Mouse (Mus musculus) cerebellum, adult 9-10 months (tissue): Measurements from ENCODE around the gene Wdr48.
A peak's percentile ranks its signal among the peaks of the same experiment; 100 is the strongest.

Source experiments
- DNase-seq: peaks from one replicate; pipeline ENCODE4 v3.0.0; 2022

The Wdr48 gene

DNA sequence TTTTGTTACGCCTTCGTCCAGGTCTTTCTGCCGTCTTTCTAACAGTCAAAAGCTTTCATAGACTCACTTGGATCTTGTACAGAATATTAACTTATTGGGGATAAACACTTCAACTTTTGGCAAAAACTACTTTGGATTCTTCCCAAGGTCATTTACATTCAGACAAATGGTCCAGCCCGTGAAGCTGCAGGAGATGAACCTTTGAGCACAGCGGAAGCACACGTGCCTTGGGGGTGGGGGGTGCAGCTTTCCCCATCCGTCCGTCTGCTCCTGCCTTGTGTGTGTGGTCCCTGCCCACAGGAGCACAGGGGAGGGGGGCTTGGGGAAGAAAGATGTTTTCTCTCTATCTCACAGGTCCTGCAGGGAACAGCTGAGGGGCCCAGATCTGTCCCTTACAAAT is 31.1 kb downstream of the Wdr48 start:
- no peak for DNase-seq

DNA sequence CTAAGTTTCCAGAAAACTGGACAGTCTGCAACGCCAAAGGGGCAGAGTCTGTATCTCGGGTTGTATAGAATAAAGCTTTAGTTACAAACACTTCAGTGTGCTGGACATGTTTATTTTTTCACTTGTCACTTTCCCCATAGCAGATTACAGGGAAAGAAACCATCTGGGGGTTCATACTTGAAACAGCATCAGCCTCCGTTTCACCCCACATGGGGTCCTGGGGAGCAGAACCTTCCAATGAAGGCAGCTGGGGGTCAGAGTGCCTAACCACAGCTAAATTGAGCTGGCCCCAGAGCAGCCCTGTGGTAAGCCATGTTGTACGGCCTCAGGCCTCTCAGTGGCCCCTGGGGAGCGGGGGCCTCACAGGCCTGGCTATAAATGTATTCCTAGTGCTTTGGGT is 31.8 kb downstream of the Wdr48 start:
- DNase-seq = no peak

DNA sequence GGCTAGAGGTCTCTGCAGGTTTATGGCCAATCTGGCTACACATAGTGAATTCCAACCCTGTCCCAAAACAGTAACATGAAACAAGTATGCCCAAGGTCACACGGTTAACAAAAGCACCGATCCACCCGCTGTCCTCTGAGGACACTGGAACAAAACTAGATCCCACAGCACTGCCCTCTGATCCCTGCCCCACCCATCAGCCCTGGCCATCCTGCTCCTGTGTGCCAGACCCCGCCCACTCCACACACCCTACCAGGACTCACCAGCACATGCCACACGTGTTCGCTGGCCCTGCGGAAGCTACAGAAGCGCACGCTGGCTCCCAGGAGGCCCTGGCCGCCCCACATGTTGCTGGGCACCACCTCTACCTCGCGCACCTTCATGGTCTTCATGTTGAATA is 37.7 kb downstream of the Wdr48 start:
- no peak for DNase-seq

DNA sequence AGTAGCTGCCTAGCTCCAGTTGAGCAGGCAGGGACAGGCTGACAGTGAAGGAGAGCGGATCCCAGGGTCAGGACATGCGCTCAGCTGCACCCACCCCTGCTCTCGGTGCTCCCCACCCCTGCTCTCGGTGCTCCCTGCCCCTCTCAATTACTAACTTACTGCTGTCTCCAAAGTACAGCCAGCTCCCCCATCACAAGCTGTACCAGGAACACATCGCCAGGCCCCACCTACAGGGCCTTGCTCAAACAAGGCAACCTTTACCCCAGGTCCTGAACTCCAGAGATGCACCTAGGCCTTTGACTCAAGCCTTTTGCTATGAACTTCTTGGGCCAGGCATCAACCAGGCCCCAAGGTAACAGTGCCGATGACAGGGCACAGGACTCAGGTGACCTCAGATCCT is 39.0 kb downstream of the Wdr48 start:
- DNase-seq = no peak

DNA sequence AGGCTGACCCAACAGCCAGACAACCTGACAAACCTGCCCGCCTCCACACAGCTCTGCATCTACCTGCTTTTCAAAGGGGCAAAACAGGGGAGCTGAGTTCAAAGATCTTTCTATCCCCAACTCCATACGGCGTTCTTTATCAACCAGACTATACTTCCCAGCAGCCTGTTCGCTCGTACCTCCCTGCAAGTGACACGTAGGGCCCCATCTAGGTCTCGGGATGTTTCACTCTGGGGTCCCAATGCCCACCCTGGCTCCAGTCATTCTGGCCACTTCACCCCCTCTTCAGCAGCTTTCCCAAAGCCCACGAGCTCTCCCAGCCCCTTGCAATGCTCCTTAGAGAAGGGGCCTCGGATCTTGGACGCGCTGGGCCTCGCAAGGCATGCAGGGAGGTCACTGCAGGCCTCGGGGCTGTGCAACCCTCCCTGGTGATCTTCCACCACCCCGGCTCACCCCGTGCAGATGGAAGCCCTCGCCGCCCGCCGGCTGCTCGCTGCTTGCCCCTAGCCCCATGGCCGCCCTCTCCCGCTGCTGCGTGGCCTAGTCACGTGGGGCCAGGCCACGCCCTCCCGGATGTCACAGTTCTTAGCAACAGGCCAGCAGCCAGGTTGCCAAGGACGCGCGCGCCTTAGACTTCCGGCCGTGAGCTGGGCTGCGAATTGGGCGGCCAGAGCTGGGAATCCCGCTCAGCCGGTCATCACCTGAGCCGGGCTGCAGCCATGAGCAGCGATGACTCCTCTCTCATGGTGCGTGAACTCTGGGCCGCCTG is 42.5 kb downstream of the Wdr48 start, which contains the start of the genes Gorasp1 and Ttc21a:
Gene Gorasp1 (minus strand): TSS at position 561 of the 769 bp plus-strand sequence.
Gene Ttc21a (plus strand): TSS at position 602 of the 769 bp plus-strand sequence.
- DNase-seq = peak; percentile 92

DNA sequence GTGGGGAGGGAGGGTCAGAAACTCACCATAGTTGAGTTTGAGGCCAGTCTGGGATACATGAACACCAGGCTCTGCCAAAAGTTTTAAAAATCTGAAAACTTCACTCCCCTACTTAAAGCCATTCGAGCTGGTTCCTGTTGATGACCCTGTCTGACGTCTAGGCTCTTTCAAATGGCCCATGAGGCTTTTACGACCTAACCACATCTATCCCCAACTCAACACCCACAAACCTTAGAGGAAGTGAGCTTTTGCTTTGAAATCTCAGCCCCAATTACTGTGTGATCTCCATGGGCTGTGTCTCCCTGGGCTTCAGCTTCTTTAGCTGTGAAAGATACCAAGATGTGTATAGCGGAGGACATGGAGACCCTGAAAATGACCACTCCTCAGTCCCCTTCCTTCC is 43.8 kb downstream of the Wdr48 start:
- DNase-seq = no peak

DNA sequence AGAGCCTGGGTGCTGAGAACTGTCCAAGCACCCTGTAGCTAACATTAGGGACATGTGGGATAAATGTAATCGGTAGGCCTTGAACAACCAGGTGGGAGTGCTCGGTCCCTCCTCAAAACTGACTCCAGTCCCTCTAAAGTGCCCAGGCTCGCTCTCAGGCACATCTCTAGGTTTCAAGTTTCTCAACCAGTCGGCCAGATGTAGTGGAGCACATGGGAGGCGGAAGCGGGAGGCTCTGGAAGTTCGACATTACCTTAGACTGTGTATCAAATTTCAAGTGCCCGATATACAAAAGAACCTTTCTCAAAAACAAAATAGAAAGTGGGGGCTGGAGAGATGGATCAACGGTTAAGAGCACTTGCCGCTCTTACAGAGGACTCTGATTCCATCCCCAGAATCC is 45.0 kb downstream of the Wdr48 start:
- DNase-seq = no peak

DNA sequence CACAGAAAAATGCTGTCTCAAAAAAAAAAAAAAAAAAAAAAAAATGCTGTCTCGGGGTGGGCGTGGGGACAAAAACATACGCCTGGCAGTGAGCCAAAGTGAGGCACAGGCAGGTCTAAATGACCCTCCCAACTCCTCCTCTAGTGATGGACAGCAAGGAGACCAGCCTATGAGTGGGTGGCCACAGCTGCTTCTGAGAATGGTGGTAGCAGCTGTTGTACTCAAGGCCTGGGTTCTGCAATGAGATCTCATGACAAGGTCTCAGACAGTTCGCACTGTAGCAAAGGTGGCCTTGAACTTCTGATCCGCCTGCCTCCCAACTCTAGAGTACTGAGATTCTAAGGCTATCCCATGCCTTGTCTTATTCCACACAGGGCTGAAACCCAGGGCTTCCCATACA is 46.7 kb downstream of the Wdr48 start:
- no peak for DNase-seq

DNA sequence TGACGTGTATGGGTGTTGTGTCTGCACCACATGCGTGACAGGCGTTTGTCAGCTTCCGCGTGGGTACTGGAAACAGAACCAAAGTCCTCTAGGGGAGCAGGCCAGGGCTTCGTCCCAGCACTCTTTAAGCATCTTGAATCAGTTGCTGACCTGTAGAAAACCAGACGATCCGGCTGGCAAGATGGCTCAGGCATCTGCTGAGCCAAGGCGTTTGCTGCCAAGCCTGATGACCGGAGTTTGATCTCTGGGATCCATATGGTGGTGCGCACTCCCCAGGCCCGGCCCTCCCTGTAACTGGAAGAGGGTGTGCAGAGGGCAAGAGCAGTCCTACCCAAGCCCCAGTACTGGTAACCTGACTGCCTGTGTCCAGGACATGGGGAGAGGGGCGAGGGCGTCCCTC is 47.2 kb downstream of the Wdr48 start:
- DNase-seq = no peak

DNA sequence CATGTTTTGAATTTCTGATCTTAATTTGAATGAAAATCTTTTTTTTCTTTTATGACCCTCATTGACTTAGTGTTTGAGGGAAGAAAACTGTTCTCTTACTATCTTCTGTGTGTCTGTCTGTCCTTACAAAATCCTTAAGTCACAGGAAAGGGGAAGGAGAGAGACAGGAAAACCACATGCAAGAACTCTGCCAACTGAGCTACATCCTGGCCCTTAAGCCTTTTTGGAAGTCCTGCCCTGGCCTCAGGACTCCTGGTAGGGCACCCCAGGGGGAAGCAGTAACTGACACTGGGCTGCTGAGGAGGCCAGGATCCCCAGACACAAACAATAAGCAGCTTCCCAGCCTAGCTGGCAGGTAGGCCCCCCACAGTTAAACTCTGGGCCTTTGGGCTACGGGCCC is 48.6 kb downstream of the Wdr48 start:
- DNase-seq = no peak

DNA sequence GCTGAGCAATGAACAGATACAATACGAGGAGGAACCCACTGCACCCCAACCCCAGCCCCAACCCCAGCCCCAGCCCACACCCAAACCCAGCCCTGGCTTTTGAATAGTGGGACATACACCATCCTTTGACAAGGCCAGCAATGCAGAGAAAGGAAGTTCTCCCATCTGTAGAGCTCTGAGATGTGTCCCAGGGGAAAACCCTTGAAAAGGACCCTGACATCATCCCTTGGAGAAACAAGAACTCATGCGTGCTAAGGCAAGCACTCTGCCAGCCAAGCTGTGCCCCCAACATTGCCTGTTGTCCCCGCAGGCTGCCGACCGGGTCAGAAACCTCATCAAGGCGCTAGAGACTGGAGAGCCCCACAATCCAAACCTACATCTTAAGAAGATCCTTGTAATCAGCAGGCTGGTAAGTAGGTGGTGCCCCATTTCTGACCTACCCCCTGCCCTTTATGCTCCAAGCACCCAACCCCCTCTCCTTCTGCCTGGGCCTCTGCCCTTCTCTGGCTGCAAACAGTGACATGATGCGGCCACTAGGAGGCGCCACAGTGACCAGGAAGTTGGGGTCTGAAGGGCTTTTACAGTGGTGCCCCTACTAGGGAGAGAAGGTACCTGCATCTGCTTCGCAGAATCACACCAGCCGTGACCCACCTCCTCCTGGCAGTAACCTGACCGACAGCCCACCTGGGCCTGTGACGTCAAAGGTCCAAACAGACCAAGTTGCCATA is 50.7 kb downstream of the Wdr48 start:
- no peak for DNase-seq

DNA sequence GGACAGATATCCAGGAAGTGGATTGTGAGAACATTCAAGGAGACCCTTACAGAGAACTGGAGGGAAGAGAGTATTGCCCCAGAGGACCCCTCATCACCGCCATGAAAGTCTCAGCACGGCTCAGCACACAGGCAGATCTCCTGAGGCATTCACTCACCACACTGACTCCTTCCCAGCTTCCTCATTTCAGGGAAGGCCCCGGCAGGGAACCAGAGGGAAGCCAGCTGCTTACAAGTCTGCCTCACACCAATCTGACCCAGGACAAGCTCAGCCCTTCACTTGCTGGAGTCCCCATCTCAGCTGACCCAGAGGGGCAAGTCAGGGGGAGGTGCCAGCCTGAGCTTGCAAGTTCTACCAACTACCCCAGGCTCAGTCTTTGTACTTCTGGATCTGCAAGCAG is 54.1 kb downstream of the Wdr48 start:
- no peak for DNase-seq

DNA sequence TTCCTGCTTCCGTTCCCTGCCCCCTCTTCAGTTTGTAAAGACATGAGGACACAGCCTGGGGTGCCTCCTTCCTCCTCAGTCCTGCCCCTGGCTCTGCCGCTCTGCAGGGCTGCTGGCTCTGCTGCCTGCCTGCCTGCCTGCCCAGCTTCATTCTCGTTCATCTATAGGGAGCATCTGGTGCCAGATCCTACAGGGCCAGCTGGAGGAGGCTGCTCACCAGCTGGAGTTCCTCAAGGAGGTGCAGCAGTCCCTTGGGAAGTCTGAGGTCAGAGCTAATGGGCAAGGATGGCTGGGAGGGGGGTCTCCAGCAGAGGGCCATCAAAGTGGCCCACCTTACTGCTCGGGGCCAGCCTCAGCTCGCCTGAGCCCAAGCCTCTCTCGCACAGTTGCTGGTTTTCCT is 55.8 kb downstream of the Wdr48 start:
- DNase-seq = no peak

DNA sequence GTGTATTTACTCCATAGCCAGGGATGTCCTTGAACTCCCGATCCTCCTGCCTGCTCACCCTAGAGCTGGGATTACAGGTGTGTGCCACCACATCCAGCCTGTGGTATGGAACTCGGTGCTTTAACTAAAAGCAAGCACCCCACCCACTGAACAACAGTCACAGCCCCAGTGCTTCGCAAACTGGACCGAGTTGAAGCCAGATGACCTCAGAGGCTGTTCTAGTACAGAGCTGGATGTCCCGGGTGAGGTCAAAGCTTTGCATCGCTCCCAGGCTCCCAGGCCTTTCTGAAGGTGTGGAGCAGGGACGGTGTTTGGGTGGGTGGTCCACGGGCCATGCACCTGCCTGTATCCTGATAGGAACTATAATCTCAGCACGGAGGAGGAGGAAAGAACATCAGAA is 56.7 kb downstream of the Wdr48 start:
- no peak for DNase-seq

DNA sequence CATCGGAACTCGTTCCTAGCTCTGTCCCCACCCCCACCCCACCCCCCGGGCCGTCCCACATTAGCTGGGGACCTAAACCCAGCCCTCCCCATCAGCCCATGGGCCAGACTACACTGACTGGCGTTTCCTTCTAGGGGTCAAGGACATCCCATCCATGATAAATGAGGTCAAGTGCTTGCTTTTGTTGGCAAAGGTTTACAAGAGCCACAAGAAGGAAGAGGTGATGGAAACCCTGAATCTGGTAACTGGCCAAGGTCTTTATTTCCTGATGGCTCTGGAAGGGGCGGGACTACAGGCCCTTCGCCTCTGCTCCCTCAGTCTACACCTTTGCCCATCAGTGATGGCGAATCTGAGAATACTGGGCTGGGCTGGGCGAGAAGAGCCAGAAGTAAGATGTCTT is 64.2 kb downstream of the Wdr48 start:
- DNase-seq = no peak

DNA sequence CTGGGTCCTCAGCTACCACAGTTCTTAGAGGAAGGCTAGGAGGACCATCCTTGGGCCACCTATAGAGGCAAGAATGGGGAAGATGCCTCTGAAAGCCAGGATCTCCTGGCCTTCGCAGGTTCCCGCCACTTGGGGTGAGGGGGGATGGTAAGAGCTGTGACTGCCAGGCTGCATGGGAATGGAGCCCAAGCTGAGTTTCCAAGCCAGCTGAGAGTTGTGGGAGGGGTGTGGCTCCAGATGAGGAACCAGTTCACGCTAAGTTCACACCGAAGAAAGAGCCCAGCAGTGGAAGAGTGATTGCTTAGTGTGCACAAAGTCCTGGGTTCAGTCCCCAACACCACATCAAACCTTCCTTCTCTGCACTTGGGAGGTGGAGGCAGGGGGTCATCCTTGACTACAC is 67.5 kb downstream of the Wdr48 start:
- no peak for DNase-seq

DNA sequence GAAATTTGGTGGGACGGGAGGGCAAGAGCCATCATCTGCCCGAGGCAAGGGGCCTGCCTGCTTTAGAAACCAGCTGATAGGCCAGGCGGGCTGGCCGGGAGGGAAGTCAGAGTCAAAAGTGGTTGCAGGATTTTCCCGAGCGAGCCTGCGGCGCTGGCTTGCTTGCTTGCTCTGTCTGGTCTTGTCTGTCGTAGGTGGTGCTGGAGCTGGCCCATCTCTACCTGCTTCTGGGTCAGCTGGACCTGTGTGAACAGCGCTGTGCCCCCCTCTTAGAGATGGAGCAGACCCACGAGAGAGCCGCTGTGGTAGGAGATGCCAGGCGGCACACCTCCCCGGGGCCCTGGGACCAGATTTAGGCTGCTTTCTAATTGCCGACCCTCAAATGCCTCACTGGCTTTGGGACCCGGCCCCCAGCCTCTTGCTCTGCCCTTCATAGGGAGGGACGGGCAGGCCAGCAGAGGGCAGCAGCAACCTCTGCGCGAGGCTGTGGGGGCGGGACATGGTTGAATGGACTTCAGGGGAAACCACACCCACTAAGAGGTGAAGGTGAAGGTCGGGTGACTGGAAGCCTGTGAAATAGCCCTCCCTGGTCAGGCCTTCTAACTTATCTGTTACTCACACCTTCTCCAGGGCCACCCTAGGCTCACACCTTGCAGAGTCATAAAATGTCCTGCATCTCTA is 68.4 kb downstream of the Wdr48 start:
- DNase-seq = no peak

DNA sequence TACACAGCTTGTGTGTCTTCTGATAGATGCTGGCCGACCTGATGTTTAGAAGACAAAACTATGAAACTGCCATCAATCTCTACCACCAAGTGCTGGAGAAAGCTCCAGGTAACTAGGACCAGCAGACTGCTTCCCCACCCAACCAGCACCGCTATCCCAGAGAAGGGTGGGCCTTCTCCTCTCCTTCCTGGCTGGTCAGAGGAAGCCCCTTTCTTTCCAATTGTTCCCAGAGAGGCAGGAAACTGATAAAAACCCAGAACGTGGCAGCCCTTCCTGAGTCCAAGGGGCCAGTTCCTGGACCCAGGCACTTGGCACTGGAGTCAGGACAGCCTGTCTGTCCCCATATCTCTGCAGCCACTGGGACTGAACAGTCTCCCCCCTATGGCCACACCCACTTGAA is 69.5 kb downstream of the Wdr48 start:
- DNase-seq = no peak

DNA sequence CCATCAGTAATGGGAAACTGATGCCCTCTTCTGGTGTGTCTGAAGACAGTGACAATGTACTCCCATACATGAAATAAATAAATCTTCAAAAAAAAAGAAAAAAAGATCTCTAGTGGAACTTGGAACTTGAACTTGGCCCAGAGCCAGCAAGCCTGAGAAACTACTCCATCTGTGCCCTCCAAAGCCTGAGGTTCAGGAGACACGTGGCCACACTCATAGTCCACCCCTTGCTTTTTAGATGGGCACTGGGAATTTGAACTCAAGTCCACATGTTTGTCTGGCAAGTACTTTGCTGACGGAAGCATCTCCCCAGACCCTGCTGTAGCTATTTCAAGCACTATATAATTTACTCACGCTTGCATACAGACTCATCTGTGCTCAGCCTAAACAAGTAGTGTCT is 70.5 kb downstream of the Wdr48 start:
- no peak for DNase-seq

DNA sequence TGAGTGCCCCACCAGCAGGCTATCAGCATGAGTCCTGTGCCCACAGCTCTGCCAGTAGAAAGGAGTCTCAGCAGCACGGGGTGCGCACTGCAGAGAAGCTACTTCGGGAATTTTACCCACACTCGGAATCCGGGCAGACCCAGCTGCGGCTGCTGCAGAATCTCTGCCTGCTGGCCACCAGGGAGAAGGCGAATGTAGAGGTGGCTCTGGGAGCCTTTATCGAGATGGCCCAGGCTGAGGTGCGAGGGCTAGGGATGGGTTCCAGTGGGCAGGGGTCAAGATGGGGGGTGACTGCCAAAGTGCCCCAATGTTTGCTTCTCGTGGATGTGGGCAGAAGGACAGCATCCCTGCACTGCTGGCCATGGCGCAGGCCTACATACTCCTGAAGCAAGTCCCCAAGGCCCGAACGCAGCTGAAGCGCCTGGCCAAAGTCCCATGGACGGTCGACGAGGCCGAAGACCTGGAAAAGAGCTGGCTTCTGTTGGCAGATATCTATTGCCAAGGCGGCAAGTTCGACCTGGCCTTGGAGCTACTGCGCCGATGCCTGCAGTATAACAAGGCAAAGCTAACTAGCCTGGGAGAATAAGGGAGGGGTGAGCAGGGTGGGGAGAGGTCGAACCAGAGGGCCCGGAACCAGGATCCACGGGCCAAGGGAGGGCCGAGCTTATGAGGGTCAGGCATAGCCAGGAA is 71.7 kb downstream of the Wdr48 start:
- no peak for DNase-seq

DNA sequence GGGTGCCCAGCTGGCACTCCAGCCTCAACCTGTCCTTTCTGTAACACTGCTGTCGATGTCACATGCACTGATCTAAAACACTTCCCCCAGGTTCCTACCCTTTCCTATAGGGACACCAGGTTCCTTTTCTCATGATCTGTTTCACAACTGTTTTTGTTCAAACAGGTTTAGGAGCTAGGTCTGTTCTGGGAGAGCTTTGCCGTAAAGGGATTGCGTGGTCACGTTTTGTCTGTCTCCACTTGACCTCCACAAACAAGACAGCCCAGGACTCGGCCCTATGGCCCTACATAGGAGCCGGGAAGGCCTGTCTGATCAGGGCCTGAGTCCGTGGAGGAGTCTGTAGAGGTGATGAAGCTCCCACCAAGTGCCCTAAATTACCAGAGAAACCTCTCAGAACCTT is 75.1 kb downstream of the Wdr48 start:
- no peak for DNase-seq

DNA sequence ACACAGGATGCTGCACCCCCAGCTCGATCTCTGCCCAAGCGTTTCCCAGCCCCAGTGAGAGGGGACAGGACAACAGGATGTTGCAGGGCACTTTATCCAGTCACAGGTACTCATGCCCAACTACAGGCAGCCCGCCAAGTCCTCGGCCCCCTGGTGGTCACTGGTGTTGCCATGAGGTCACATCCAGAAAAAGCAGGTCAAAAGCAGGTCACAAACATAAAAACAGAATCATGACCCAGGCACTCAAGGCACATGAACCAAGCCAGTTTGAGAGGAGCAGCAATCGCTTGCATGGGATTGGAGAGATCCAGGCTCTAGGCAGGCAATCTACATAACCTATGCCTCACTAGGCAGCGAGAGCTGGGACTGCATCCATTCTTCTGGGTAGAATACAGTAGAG is 75.5 kb downstream of the Wdr48 start:
- DNase-seq = peak; percentile 80
